Mouse (Mus musculus): Measurements from ENCODE around the gene Tmem191c.
A peak's percentile ranks its signal among the peaks of the same experiment; 100 is the strongest.
"Not testable (repeated sequence)": the region's sequence is repeated elsewhere in the genome, so short reads cannot be mapped to it uniquely, and the experiment has no call there.

Tmem191c gene

GRCm38 (mm10) chr16:17275721-17276120, at the start of gene Tmem191c:
Gene Tmem191c, plus strand, starts transcription at chr16:17276077.
- DNase-seq (ENCODE audit: extremely low spot score, low spot score) = no peak

GRCm38 (mm10) chr16:17226496-17226895, 49.4 kb upstream of the Tmem191c start:
- no peak for DNase-seq (ENCODE audit: extremely low spot score, low spot score)

- DNase-seq (ENCODE audit: extremely low spot score, low spot score) = not testable (repeated sequence)
Observed at GRCm38 (mm10) chr16:17231523-17231922, 44.4 kb upstream of the Tmem191c start.

- DNase-seq (ENCODE audit: extremely low spot score, low spot score) = peak; percentile 97
Observed at GRCm38 (mm10) chr16:17232794-17233701, 42.8 kb upstream of the Tmem191c start, which contains the start of gene Hic2. Gene Hic2, plus strand, starts transcription at chr16:17233572.

- DNase-seq (ENCODE audit: extremely low spot score, low spot score) = peak; percentile 83
Observed at GRCm38 (mm10) chr16:17233702-17234498, 42.0 kb upstream of the Tmem191c start.

GRCm38 (mm10) chr16:17234499-17234895, 41.4 kb upstream of the Tmem191c start:
- peak; percentile 57 for DNase-seq (ENCODE audit: extremely low spot score, low spot score)

GRCm38 (mm10) chr16:17234916-17235665, 40.8 kb upstream of the Tmem191c start:
- no peak for DNase-seq (ENCODE audit: extremely low spot score, low spot score)

- DNase-seq (ENCODE audit: extremely low spot score, low spot score) = no peak
Observed at GRCm38 (mm10) chr16:17237634-17238033, 38.2 kb upstream of the Tmem191c start.

- no peak for DNase-seq (ENCODE audit: extremely low spot score, low spot score)
Observed at GRCm38 (mm10) chr16:17239409-17239808, 36.5 kb upstream of the Tmem191c start.

- DNase-seq (ENCODE audit: extremely low spot score, low spot score) = no peak
Observed at GRCm38 (mm10) chr16:17243731-17244130, 32.1 kb upstream of the Tmem191c start.

GRCm38 (mm10) chr16:17244996-17245395, 30.9 kb upstream of the Tmem191c start:
- no peak for DNase-seq (ENCODE audit: extremely low spot score, low spot score)

- no peak for DNase-seq (ENCODE audit: extremely low spot score, low spot score)
Observed at GRCm38 (mm10) chr16:17247727-17248126, 28.1 kb upstream of the Tmem191c start.

- no peak for DNase-seq (ENCODE audit: extremely low spot score, low spot score)
Observed at GRCm38 (mm10) chr16:17249135-17249534, 26.7 kb upstream of the Tmem191c start.

GRCm38 (mm10) chr16:17251539-17251938, 24.3 kb upstream of the Tmem191c start:
- DNase-seq (ENCODE audit: extremely low spot score, low spot score) = no peak

GRCm38 (mm10) chr16:17252086-17252726, 23.7 kb upstream of the Tmem191c start:
- no peak for DNase-seq (ENCODE audit: extremely low spot score, low spot score)

- no peak for DNase-seq (ENCODE audit: extremely low spot score, low spot score)
Observed at GRCm38 (mm10) chr16:17252841-17253240, 23.0 kb upstream of the Tmem191c start.

GRCm38 (mm10) chr16:17254005-17254597, 21.8 kb upstream of the Tmem191c start:
- peak; percentile 24 for DNase-seq (ENCODE audit: extremely low spot score, low spot score)

- no peak for DNase-seq (ENCODE audit: extremely low spot score, low spot score)
Observed at GRCm38 (mm10) chr16:17255270-17255669, 20.6 kb upstream of the Tmem191c start.

- DNase-seq (ENCODE audit: extremely low spot score, low spot score) = no peak
Observed at GRCm38 (mm10) chr16:17257359-17257821, 18.5 kb upstream of the Tmem191c start.

GRCm38 (mm10) chr16:17258917-17259316, 17.0 kb upstream of the Tmem191c start:
- no peak for DNase-seq (ENCODE audit: extremely low spot score, low spot score)
